Mouse (Mus musculus): ENCODE measurements around the gene Tbc1d13. TPM values are rescaled to one million over a fixed set of nuclear protein-coding genes. Genes with fewer than 3 reads are reported as not detected.

The Tbc1d13 gene
- 8.2 and 8.9 TPM in 2 replicates for polyA plus RNA-seq (2015; fragmentation: Nextera tagmentation; extraction: Ambion mirVana)

GRCm38 (mm10) chr2:30133613-30134377, at the start of gene Tbc1d13:
Gene Tbc1d13, plus strand, starts transcription at chr2:30133746.
- ATAC-seq (replicated peaks; ENCODE audit: low FRiP score), result peak; percentile 95
- peak within 1 kb of the TSS; percentile 79 for H3K4me2 ChIP-seq
- no peaks in the 10 kb centered on the region for H3K27me3 ChIP-seq
- peaks cover 35% of the 10 kb centered on the region for H3K36me3 ChIP-seq
- H3K9me3 ChIP-seq (replicated peaks), result no peaks in the 10 kb centered on the region
- peak within 1 kb of the TSS; percentile 87 for H3K4me3 ChIP-seq (replicated peaks)
- peaks cover 32% of the 10 kb centered on the region for H3K4me1 ChIP-seq
- WGBS, result under 1% methylated on average over 46 of the region's 46 CpGs
- peak within 1 kb of the TSS; percentile 90 for H3K27ac ChIP-seq
- peak within 1 kb of the TSS; percentile 79 for H3K9ac ChIP-seq

- WGBS, result 46% methylated on average over 5 of the region's 5 CpGs
- H3K9ac ChIP-seq, result no peak overlapping the region
- no peak for ATAC-seq (replicated peaks; ENCODE audit: low FRiP score)
- H3K9me3 ChIP-seq (replicated peaks), result no peaks in the 10 kb centered on the region
- H3K4me3 ChIP-seq (replicated peaks), result no peak overlapping the region
- peak overlapping the region; percentile 54 for H3K4me2 ChIP-seq
- H3K36me3 ChIP-seq, result no peaks in the 10 kb centered on the region; the same call in 1 of the 2 replicates
- H3K27me3 ChIP-seq, result no peaks in the 10 kb centered on the region
- H3K4me1 ChIP-seq, result peaks cover 11% of the 10 kb centered on the region
- H3K27ac ChIP-seq, result no peak overlapping the region
Measured at GRCm38 (mm10) chr2:30084113-30084512, 49.4 kb upstream of the Tbc1d13 start.

- 17% methylated on average over 12 of the region's 12 CpGs for WGBS
Measured at GRCm38 (mm10) chr2:30084632-30085031, 48.9 kb upstream of the Tbc1d13 start.

GRCm38 (mm10) chr2:30087310-30087709, 46.2 kb upstream of the Tbc1d13 start:
- Histone ChIP-seq H3K4me2 (no peak overlapping the region), H3K27ac (no peak overlapping the region), H3K36me3 (peaks cover 20% of the 10 kb centered on the region), H3K4me1 (peaks cover 11% of the 10 kb centered on the region), H3K9me3 (replicated peaks) (no peaks in the 10 kb centered on the region), H3K4me3 (replicated peaks) (no peak overlapping the region), H3K9ac (no peak overlapping the region), H3K27me3 (no peaks in the 10 kb centered on the region)
- WGBS, result 88% methylated on average over 4 of the region's 4 CpGs
- no peak for ATAC-seq (replicated peaks; ENCODE audit: low FRiP score)

More at GRCm38 (mm10) chr2:30084632-30085031, 48.9 kb upstream of the Tbc1d13 start:
- H3K27ac ChIP-seq, result no peak overlapping the region
- H3K9me3 ChIP-seq (replicated peaks), result no peaks in the 10 kb centered on the region
- ATAC-seq (replicated peaks; ENCODE audit: low FRiP score), result 0 out of 2 replicates have a peak, but pooled peaks have one; percentile 67
- peak overlapping the region; percentile 21 for H3K4me3 ChIP-seq (replicated peaks)
- H3K36me3 ChIP-seq, result no peaks in the 10 kb centered on the region; the same call in 1 of the 2 replicates
- H3K4me2 ChIP-seq, result peak overlapping the region; percentile 54
- H3K9ac ChIP-seq, result peak overlapping the region; percentile 39
- H3K4me1 ChIP-seq, result peaks cover 11% of the 10 kb centered on the region
- no peaks in the 10 kb centered on the region for H3K27me3 ChIP-seq

GRCm38 (mm10) chr2:30091521-30091920, 42.0 kb upstream of the Tbc1d13 start:
- WGBS, result 92% methylated on average over 12 of the region's 12 CpGs
- H3K27me3 ChIP-seq, result no peaks in the 10 kb centered on the region

GRCm38 (mm10) chr2:30092280-30092918, 41.1 kb upstream of the Tbc1d13 start:
- no peak for ATAC-seq (replicated peaks; ENCODE audit: low FRiP score)
- 0 out of 2 replicates have a peak overlapping the region, but pooled peaks have one; percentile 78 for H3K27ac ChIP-seq
- WGBS, result 56% methylated on average over 6 of the region's 6 CpGs

More at GRCm38 (mm10) chr2:30091521-30091920, 42.0 kb upstream of the Tbc1d13 start:
- no peak for ATAC-seq (replicated peaks; ENCODE audit: low FRiP score)
- Histone ChIP-seq H3K36me3 (peaks cover 20% of the 10 kb centered on the region), H3K9me3 (replicated peaks) (no peaks in the 10 kb centered on the region), H3K9ac (no peak overlapping the region), H3K4me3 (replicated peaks) (no peak overlapping the region), H3K27ac (no peak overlapping the region), H3K4me2 (no peak overlapping the region), H3K4me1 (peaks cover 20% of the 10 kb centered on the region)

GRCm38 (mm10) chr2:30093471-30094207, 39.9 kb upstream of the Tbc1d13 start, which contains the start of gene Zdhhc12:
Gene Zdhhc12, minus strand, starts transcription at chr2:30093648.
- Histone ChIP-seq H3K27ac (peak within 1 kb of the TSS; percentile 78), H3K4me2 (peak within 1 kb of the TSS; percentile 79), H3K9me3 (replicated peaks) (no peaks in the 10 kb centered on the region), H3K4me3 (replicated peaks) (peak within 1 kb of the TSS; percentile 62), H3K9ac (peak within 1 kb of the TSS; percentile 54), H3K4me1 (peaks cover 20% of the 10 kb centered on the region), H3K36me3 (peaks cover 30% of the 10 kb centered on the region), H3K27me3 (no peaks in the 10 kb centered on the region)
- ATAC-seq (replicated peaks; ENCODE audit: low FRiP score), result peak; percentile 98
- WGBS, result under 1% methylated on average over 51 of the region's 51 CpGs

More at GRCm38 (mm10) chr2:30092280-30092918, 41.1 kb upstream of the Tbc1d13 start:
- Histone ChIP-seq H3K4me2 (peak overlapping the region; percentile 79), H3K9me3 (replicated peaks) (no peaks in the 10 kb centered on the region), H3K4me1 (peaks cover 20% of the 10 kb centered on the region), H3K36me3 (peaks cover 21% of the 10 kb centered on the region), H3K27me3 (no peaks in the 10 kb centered on the region), H3K4me3 (replicated peaks) (peak overlapping the region; percentile 62), H3K9ac (peak overlapping the region; percentile 54; the same call in 1 of the 2 replicates)

- H3K27ac ChIP-seq, result peak overlapping the region; percentile 78
- 3% methylated on average over 13 of the region's 13 CpGs for WGBS
- ATAC-seq (replicated peaks; ENCODE audit: low FRiP score), result peak; percentile 6; the same call in 1 of the 2 replicates
- peaks cover 36% of the 10 kb centered on the region for H3K36me3 ChIP-seq
- no peaks in the 10 kb centered on the region for H3K9me3 ChIP-seq (replicated peaks)
- no peaks in the 10 kb centered on the region for H3K27me3 ChIP-seq
- H3K4me3 ChIP-seq (replicated peaks), result peak overlapping the region; percentile 62
- peak overlapping the region; percentile 54 for H3K9ac ChIP-seq
- peaks cover 20% of the 10 kb centered on the region for H3K4me1 ChIP-seq
- peak overlapping the region; percentile 79 for H3K4me2 ChIP-seq
Measured at GRCm38 (mm10) chr2:30094208-30094588, 39.3 kb upstream of the Tbc1d13 start.

- Histone ChIP-seq H3K9ac (no peak overlapping the region), H3K27me3 (no peaks in the 10 kb centered on the region), H3K4me3 (replicated peaks) (no peak overlapping the region), H3K9me3 (replicated peaks) (no peaks in the 10 kb centered on the region), H3K36me3 (peaks cover 43% of the 10 kb centered on the region), H3K4me2 (no peak overlapping the region), H3K27ac (no peak overlapping the region), H3K4me1 (peaks cover 20% of the 10 kb centered on the region)
- WGBS, result 83% methylated on average over 2 of the region's 2 CpGs
- no peak for ATAC-seq (replicated peaks; ENCODE audit: low FRiP score)
Measured at GRCm38 (mm10) chr2:30095882-30096527, 37.5 kb upstream of the Tbc1d13 start.

GRCm38 (mm10) chr2:30100214-30100613, 33.3 kb upstream of the Tbc1d13 start:
- H3K4me3 ChIP-seq (replicated peaks), result no peak overlapping the region
- H3K4me1 ChIP-seq, result no peaks in the 10 kb centered on the region
- H3K9ac ChIP-seq, result no peak overlapping the region
- no peak for ATAC-seq (replicated peaks; ENCODE audit: low FRiP score)
- peaks cover 71% of the 10 kb centered on the region for H3K36me3 ChIP-seq
- H3K27me3 ChIP-seq, result no peaks in the 10 kb centered on the region
- H3K9me3 ChIP-seq (replicated peaks), result no peaks in the 10 kb centered on the region
- H3K4me2 ChIP-seq, result no peak overlapping the region
- H3K27ac ChIP-seq, result no peak overlapping the region
- WGBS, result 71% methylated on average over 4 of the region's 4 CpGs

- Histone ChIP-seq H3K4me2 (no peak overlapping the region), H3K4me3 (replicated peaks) (no peak overlapping the region), H3K9me3 (replicated peaks) (no peaks in the 10 kb centered on the region), H3K27ac (no peak overlapping the region), H3K27me3 (no peaks in the 10 kb centered on the region), H3K4me1 (no peaks in the 10 kb centered on the region), H3K9ac (no peak overlapping the region), H3K36me3 (peaks cover 92% of the 10 kb centered on the region)
- no peak for ATAC-seq (replicated peaks; ENCODE audit: low FRiP score)
Measured at GRCm38 (mm10) chr2:30106364-30106763, 27.2 kb upstream of the Tbc1d13 start.

Measured in kidney, embryonic 15.5 days (tissue).